Mouse (Mus musculus) kidney, postnatal 0 days (tissue): Measurements from ENCODE around the gene Dera. TPM values are rescaled to one million over a fixed set of nuclear protein-coding genes. Genes with fewer than 3 reads are reported as not detected.

ENCODE experiments used
- ATAC-seq: fragments of 200-750 bp; cut with Nextera tagmentation; replicated peaks from 2 replicates; pipeline ENCODE4 v1.8.0; 2017; ENCODE audit warnings: low read depth, moderate number of reproducible peaks, moderate TSS enrichment, moderate library complexity; ENCODE audit not compliant: low FRiP score
- DNase-seq: peaks from one replicate; pipeline ENCODE4 v3.0.0-alpha.2; 2016; ENCODE audit warnings: low spot score
- H3K27ac ChIP-seq: fragments of 300-500 bp; sonication (generic); 2 replicates; pipeline ENCODE4 v1.5.1; 2014; ENCODE audit warnings: mild to moderate bottlenecking
- H3K27me3 ChIP-seq: fragments of 300-500 bp; sonication (generic); 2 replicates; pipeline ENCODE4 v1.6.1; 2014; ENCODE audit warnings: low read length, mixed read lengths; ENCODE audit not compliant: insufficient read depth
- H3K36me3 ChIP-seq: fragments of 300-500 bp; sonication (generic); 2 replicates; pipeline ENCODE4 v1.6.1; 2014; ENCODE audit warnings: low read length, mixed read lengths; ENCODE audit not compliant: insufficient read depth
- H3K4me1 ChIP-seq: fragments of 300-500 bp; sonication (generic); replicated peaks from 2 replicates; pipeline ENCODE4 v1.6.1; 2014; ENCODE audit warnings: antibody characterized with exemption, low read length, mixed read lengths; ENCODE audit not compliant: insufficient read depth
- H3K4me2 ChIP-seq: fragments of 300-500 bp; sonication (generic); 2 replicates; pipeline ENCODE4 v1.6.1; 2014; ENCODE audit warnings: mild to moderate bottlenecking, low read length, moderate library complexity, mixed read lengths
- H3K4me3 ChIP-seq: fragments of 300-500 bp; sonication (generic); replicated peaks from 2 replicates; pipeline ENCODE4 v1.5.1; 2014; ENCODE audit warnings: low read depth, low read length
- H3K9ac ChIP-seq: fragments of 300-500 bp; sonication (generic); 2 replicates; pipeline ENCODE4 v1.6.1; 2014; ENCODE audit warnings: low read depth, low read length
- H3K9me3 ChIP-seq: fragments of 300-500 bp; sonication (generic); replicated peaks from 2 replicates; pipeline ENCODE4 v1.6.1; 2016; ENCODE audit warnings: low read length, inconsistent platforms, mixed read lengths
- CTCF ChIP-seq: IDR thresholded peaks from 2 replicates; pipeline ENCODE4 v1.5.1; 2016; ENCODE audit warnings: antibody characterized with exemption, low read depth, mild to moderate bottlenecking, moderate library complexity
- WGBS: fragments of 180-500 bp; shearing (Covaris S2); extraction: QIAGEN DNeasy Blood & Tissue Kit; methylation state at CpG from one replicate; pipeline ENCODE4 v1.1.7; 2014; 5-methylcytosine and 5-hydroxymethylcytosine counted together
- polyA plus RNA-seq: library from polyadenylated mRNA; unstranded; fragments of >200 nt; fragmentation: Nextera tagmentation; extraction: Ambion mirVana; gene quantifications from 2 replicates; pipeline ENCODE4 v1.2.1, GENCODE M21; 2015

Gene Dera
- polyA plus RNA-seq, 1 experiment from 2014 or later, result 85.5 TPM

DNA sequence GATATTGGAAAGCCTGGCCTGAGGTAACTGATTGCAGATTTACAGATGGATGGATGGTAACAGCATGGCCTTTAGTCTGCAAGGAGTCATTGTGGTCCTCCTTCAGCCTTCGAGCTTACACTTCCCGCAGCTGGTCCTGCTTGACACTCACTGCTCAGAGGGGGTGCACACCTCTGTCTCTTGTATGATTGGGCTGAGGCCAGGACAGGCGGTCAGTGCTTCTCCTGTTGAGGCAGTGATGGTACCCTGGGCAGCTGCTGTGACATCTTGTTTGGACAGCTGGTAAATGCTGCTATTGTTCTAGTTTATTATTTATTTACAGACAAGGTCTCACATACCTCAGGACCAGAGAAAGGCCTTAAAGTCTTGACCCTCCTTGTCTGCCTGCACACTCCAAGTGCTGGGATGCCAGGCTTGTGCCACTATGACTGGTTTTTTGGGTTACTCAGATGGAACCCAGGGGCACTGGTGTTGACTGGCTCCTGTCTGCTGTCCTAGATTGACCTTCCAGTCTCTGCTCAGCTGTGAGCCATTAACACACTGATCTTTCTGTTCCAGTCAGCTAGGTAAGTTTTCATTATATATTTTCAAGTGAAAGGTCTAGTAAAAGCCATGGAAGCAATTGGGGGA is 17.4 kb downstream of the Dera start:
- Histone ChIP-seq H3K4me2 (no peak overlapping the region), H3K4me3 (no peak overlapping the region), H3K9ac (no peak overlapping the region), H3K27ac (no peak overlapping the region), H3K4me1 (no peaks in the 10 kb centered on the region), H3K36me3 (no peaks in the 10 kb centered on the region), H3K27me3 (no peaks in the 10 kb centered on the region), H3K9me3 (no peaks in the 10 kb centered on the region)
- TF ChIP-seq CTCF, result no peak
- ATAC-seq (no peak), DNase-seq (no peak)
- 54% methylated on average over 3 of the region's 3 CpGs for WGBS

DNA sequence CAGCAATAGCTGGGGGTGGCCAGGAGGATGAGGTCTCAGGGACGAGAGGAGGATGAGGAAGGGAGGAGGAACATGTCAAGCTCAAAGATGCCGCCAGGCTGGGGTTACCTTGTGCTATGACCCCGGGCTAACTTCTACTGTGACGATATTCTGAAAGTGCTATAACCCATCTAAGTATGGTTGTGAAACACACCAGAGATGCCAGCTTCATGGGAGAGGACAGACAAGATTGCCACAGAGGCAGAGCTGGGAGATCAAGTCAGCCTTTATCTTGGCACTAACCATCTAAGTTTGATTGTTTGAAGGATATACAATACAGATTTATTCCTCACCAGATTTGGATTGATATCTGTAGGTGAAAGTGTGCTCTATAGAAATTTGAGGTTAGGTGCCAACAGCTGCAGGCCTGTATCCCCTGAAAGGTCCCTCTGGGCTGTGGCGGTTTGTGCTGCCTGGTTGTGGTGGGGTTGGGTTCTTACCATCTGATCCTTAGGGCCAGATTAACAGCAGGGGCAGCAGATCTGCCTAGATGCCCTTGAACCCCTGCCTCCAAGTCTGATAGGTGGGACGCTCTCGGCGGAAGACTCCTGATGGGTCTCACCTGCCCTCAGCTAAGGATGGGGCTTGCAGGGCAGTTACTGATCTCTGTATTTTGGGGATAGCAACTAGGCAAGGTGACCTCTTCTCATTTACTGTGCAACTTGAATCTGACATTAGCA is 18.7 kb downstream of the Dera start:
- TF ChIP-seq CTCF, result no peak
- Histone ChIP-seq H3K9me3 (no peaks in the 10 kb centered on the region), H3K4me2 (no peak overlapping the region), H3K27ac (no peak overlapping the region), H3K4me3 (no peak overlapping the region), H3K27me3 (no peaks in the 10 kb centered on the region), H3K9ac (no peak overlapping the region), H3K4me1 (no peaks in the 10 kb centered on the region), H3K36me3 (no peaks in the 10 kb centered on the region)
- ATAC-seq, result no peak
- no peak for DNase-seq
- 92% methylated on average over 8 of the region's 8 CpGs for WGBS

DNA sequence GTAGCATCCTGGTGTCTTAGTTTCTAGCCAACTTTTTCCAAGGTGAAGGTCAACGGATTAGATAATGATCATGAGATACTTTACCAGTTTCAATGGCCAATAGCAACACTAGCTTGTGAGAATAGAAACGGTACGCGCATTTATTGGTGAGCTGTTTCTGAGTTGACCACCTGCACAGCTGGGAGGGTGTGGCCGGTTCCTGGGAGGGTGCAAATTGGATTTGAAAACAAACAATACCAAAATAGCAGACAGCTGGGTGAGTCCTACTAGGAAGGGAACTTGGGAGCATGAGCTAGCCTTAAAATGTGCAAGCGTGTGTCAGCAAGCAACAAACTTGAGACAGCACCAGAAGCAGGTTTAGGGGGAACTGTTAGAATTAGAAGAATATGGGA is 19.3 kb downstream of the Dera start:
- H3K9ac ChIP-seq, result no peak overlapping the region
- no peak overlapping the region for H3K27ac ChIP-seq
- no peak for TF ChIP-seq CTCF
- 86% methylated on average over 6 of the region's 6 CpGs for WGBS
- no peak overlapping the region for H3K4me3 ChIP-seq
- no peaks in the 10 kb centered on the region for H3K36me3 ChIP-seq
- no peak for ATAC-seq
- no peaks in the 10 kb centered on the region for H3K27me3 ChIP-seq
- H3K9me3 ChIP-seq, result no peaks in the 10 kb centered on the region
- no peak for DNase-seq
- H3K4me1 ChIP-seq, result no peaks in the 10 kb centered on the region
- H3K4me2 ChIP-seq, result no peak overlapping the region

DNA sequence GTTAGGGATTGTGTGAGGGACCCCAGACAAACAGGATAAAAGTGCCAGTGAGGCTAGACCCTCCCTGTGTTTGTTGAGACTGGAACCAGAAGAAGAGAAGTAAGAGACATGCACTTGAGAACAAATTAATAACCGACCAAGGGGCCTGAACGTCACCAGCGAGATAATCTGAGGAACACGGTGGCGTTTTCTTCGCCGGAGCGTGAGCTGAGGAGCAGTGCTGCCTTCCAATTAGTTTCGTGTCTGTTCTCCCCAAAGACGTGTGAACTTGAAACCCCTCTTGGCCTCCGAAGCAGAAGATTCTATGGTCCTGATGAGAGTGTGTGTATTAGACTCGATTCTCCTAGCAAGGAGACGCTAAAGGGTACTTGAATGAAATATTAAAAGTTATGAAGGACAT is 19.8 kb downstream of the Dera start:
- Histone ChIP-seq H3K27me3 (no peaks in the 10 kb centered on the region), H3K27ac (no peak overlapping the region), H3K9ac (no peak overlapping the region), H3K36me3 (no peaks in the 10 kb centered on the region), H3K4me3 (no peak overlapping the region), H3K4me1 (no peaks in the 10 kb centered on the region), H3K9me3 (no peaks in the 10 kb centered on the region), H3K4me2 (no peak overlapping the region)
- TF ChIP-seq CTCF, result no peak
- DNase-seq (no peak), ATAC-seq (no peak)
- WGBS, result 83% methylated on average over 13 of the region's 13 CpGs

DNA sequence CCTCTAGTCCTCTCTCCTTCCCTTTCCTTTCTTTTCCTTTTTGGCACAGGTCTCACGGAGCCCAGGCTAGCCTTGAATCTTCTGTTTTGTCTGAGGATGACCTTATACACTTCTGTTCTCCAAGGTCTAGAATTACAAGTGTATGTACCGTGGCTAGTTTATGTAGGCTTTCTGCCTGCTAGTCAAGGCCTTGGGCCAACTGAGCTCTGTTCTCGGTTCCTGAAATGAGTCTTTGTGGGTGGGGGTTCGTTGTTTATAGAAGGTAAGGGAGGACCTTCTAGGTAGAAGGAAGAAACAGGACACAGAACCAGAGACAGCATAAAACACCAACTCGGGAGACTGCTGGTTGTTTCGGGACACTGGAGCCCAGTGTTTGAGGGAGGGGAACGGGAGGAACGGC is 20.8 kb downstream of the Dera start:
- no peak overlapping the region for H3K27ac ChIP-seq
- DNase-seq (no peak), ATAC-seq (no peak)
- H3K4me3 ChIP-seq, result no peak overlapping the region
- no peak overlapping the region for H3K9ac ChIP-seq
- no peaks in the 10 kb centered on the region for H3K27me3 ChIP-seq
- no peaks in the 10 kb centered on the region for H3K36me3 ChIP-seq
- no peaks in the 10 kb centered on the region for H3K9me3 ChIP-seq
- H3K4me1 ChIP-seq, result no peaks in the 10 kb centered on the region
- 83% methylated on average over 8 of the region's 8 CpGs for WGBS
- no peak overlapping the region for H3K4me2 ChIP-seq
- TF ChIP-seq CTCF, result no peak

DNA sequence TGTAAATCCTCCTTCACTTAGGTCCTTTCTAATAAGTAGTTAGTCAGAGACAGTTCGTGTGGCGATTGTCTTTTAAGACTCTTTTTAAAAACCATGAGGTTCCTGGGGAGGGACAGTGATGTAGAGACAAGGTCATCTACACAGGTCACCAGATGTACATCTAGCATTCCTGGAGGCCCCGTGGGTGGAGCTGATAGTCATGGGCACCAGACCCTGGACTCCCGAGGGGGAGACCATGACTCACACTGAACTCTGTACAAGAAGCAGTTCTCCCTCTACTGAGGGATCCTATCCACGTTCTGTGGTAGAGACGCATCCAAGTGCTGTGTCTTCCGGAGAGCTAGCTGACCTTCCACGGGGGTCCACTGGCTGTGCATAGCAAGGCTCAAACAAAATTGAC is 22.6 kb downstream of the Dera start:
- Histone ChIP-seq H3K36me3 (no peaks in the 10 kb centered on the region), H3K27me3 (no peaks in the 10 kb centered on the region), H3K4me1 (no peaks in the 10 kb centered on the region), H3K9me3 (no peaks in the 10 kb centered on the region), H3K4me2 (no peak overlapping the region), H3K27ac (no peak overlapping the region), H3K9ac (no peak overlapping the region), H3K4me3 (no peak overlapping the region)
- TF ChIP-seq CTCF, result no peak
- no peak for DNase-seq
- 63% methylated on average over 8 of the region's 8 CpGs for WGBS
- ATAC-seq, result no peak
